Mouse (Mus musculus) inflammation-experienced regulatory T-cells, adult 6 months (primary cell): Measurements from ENCODE around the gene Rab7. TPM values are rescaled to one million over a fixed set of nuclear protein-coding genes. Genes with fewer than 3 reads are reported as not detected.

Experiments
- ATAC-seq: one replicate; pipeline ENCODE4 v1.8.0; 2017
- polyA plus RNA-seq, 3 experiments: library from polyadenylated mRNA; unstranded; fragments of 100-300 nt; shearing (Covaris generic); gene quantifications; one replicate each; pipeline ENCODE4 v1.2.1; 2017

Rab7 gene
- 100 to 1,000 TPM; 271 to 323 (median 302) TPM for polyA plus RNA-seq

DNA sequence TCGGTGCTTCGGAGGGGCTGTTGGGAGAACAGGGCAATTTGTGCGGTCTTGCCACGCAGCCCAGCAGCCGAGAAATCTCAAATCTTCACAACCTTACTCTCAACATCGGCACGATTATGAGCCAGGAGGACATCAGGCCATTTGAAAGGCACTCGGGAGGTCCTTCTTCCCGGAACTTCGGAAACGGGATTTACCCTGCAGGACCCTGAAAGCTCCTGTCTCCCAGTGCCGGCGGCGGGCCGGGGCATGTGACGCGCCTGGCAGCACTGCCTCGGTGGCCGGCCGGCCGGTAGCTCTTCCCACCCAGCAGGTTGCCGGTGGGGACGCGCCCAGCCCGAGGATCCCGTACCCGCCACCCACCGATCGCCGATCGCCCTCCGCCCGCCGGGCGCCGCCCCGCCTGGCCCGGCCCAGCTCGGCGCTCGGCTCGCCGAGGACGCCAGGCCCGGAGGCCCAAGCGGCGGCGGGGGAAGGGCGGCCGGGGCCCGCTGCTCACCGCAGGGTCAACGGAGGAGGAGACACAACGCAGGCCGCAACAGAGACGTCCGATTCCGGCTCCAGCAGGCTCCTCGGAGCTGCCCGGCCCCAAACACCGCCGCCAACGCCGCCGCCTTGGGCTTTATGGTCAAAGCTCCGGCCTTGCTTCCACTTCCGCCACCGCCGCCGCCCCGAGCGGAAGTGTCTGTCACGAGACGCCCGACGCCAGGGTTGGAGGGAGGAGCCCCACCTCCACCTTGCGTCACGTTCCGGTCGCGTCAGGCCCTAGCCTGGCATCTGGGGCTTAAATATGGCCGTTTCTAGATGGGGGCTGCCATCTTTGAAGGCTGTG lies at the start of gene Rab7:
TSS of gene Rab7 (minus strand) at position 694 of the 829 bp plus-strand sequence.
- peak; percentile 96 for ATAC-seq

DNA sequence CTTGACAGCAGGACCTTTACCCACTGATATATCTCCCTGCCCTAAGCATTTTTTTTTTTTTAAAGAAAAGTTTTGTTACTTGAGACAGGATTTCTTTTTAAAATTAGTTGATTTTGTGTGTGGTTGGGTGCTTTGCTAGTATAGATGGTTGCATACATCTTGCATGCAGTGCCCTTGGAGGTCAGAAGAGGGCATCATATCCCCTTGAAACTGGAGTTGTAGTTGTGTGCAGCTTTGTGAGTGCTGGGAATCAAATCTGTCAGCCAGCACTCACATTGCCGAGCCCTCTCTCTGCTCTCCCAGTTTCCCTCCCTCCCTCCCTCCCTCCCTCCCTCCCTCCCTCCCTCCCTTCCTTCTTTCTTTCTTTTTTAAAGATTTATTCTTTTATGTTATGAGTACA lies 43.9 kb upstream of the Rab7 start:
- ATAC-seq, result no peak

DNA sequence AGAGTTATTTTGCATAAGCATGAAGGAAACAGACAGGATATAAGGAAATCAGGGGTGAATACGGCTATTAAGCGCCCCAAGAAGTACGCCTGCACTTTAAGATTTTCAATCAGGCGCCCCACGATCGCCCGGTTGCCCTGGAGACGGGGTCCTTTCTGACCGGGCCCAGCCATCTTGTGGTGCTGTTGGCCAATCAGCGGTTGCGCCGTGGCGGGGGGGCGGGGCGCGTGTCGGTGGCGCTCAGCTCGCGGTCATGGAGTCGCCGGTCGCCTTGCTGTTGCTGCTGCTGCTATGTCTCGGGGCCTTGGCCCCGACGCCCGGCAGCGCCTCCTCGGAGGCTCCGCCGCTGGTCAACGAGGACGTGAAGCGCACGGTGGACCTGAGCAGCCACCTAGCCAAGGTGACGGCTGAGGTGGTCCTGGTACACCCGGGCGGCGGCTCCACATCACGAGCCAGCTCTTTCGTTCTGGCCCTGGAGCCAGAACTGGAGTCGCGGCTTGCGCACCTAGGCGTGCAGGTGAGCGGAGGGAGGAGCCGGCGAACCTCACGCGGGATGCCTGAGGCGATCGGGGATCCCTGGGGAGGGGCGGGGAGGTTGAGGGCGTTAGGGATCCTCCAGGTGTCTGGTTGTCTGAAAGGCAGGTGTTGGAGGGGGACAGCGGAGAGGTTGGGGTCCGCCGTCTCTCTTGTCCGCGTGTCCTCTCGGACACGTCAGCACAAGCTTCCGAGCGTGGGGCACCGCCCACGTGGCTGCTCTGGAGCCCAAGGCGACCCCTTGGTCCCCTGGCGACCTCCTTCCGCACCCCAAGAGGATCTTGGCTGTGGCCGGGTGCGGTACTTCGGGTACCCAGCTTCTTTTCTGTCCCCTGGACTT lies 39.4 kb upstream of the Rab7 start, which contains the start of gene Rpn1:
TSS of gene Rpn1 (plus strand) at position 205 of the 874 bp plus-strand sequence.
- ATAC-seq, result peak; percentile 97

DNA sequence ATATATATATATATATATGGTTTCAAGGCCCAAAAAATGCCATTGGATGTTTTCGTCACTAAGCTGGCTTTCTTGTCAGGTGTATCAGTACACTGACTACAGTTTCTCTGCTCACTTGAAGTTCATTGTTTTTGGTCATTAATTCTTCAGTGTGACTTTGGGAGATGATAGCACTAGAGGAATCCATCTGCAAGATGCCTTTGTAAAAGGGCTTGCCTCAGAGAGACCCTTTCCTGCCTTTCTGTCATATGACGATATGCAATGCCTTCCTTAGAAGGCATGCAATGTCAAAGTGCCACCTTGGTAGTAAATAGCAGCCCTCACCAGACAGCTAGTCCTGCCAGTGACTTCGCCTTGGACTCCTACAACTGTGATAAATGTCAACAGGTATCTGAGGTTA lies 38.6 kb upstream of the Rab7 start:
- ATAC-seq, result peak; percentile 3

DNA sequence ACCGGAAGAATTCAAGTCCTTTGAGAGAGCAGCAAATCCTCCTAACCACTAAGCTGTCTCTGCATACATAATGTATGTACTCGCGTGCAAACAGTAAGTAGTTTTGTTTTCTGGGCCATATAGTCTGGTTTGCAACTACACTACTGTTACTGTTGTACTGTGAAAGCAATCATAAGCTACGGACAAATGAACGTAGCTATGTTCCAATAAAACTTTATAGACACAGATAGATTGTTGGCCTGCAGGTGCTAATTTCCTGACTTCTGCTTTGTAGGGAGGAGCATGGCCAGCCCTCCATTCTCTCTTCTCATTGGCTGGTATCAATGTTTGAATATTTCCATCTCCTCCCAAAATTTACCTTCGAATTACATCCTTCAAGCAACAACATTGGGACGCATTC lies 38.0 kb upstream of the Rab7 start:
- no peak for ATAC-seq

DNA sequence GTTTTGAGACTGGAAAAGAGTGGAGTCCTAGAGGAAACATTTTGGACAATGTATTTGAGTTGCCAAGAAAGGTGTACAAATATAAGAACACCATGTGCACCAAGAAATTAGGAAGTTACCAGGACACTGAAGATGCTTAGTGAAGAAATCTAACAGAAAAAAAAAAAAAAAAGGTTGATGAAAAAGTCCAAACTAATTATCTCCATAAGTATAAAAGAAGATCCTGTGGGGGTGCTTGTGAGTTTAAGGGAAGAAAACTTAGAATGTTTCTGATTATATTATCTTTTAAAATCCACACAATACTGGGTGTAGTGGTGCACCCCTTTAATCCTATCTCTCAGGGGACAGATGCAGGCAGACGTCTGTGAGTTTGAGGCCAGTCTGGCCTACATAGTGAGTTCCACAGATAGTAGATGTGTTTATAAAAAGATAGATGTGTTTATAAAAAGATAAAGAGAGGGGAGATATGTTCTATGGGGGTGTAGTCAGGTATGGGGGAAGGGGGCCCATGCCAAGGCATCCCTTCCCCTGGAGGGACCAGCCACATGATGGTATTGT lies 31.0 kb upstream of the Rab7 start:
- ATAC-seq, result no peak

DNA sequence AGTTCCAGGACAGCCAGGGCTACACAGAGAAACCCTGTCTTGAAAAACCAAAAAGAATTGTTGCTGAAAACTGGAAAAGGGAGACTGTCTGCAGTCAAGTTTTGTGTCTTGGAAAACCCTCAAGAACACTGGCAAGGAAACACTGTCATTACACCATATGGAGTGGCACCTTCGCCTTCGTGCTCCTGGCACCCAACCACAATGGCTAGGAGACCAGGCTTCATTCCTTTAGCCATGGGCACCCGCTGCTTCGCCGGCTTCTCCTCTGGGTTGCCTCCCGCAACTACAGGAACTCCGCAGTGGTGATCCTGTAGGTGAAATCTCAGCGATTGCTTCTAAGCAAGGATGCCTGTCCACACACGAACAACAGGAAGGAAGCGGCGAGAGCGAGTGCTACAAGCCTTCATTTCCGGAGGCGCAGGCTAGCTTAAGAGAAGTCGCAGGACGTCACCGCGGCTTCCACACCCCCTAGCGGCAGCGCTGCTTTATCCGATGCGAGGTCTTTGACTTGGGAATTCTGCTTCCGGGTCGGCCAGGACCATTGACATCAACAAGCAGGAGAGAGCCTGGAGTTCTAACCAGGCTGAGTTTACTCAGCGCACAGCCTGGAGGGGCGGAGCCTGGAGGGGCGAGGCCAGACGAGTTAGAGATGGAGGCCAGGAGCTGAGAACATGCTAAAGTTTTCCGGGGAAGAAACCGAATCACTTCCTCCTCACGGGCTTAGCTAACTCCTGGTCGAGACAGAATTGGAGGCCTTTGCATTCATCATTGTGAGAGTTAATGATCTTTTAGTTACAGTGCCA lies 29.9 kb upstream of the Rab7 start:
- ATAC-seq, result peak; percentile 97

DNA sequence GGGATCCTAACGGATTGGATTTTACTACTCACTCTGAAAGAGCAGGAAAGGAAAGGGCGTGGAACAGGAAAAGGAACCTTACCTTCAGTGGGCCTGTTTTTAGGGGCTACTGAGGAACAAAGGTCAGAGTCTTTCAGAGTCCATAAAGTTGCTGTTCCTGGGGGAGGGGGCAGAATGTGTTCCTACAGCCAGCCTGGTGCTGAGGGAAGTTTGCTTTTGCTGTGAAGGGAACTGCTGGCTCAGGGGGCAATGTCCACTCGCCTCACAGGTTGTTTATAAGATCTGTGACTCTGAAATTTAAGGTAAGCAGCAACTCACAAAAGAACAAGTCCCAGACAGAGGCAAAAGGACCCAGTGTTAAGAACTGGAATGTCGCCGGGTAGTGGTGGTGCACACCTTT lies 26.1 kb upstream of the Rab7 start:
- ATAC-seq, result no peak

DNA sequence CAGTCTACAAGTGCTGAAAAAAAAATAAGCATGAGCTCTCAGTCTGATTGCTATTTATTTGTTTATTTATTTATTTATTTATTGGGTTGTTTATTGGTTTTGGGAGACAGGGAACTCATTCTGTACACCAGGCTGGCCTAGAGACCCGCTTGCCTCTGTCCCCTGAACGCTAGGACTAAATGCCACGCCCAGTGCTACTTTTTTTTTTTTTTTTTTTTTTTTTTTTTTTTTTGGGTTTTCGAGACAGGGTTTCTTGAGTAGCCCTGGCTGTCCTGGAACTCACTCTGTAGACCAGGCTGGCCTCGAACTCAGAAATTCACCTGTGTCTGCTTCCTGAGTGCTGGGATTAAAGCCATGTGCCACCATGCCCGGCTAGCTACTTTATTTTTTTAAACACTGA lies 25.4 kb upstream of the Rab7 start:
- no peak for ATAC-seq

DNA sequence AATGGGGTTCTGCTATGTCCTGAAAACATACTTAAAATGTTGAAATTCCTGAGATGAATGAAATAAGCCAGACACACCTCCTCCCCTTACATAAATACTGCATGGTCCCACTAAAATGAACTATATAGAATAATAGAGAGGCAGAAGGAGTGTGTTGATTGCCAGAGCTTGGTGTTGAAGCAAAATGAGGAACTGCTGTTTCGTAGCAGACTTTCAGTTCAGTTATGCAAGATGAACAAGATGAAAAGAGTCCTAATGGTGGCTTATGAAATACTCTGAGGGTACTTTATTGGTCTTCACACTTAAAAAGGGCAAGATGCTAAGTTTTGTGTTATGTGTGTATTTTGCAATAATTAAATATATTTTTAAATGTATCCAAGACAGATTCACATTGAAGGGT lies 23.7 kb upstream of the Rab7 start:
- no peak for ATAC-seq

DNA sequence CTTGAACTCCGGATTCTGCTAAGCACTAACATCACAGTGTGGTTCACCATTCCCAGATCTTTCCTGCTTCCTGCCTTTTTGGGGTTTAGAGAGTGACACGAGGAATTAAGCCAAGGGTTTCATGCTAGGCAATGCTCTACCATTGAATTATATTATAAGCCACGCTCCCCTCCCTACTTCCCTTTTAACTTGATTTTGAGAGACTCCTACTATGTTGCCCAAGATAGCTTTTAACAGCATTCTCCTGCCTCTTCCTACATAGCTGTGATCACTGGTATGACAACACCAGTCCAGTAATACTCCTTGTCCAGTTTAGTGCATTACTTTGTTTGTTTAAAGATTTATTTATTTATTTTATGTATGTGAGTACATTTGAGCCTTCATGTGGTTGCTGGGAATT lies 22.7 kb upstream of the Rab7 start:
- no peak for ATAC-seq

DNA sequence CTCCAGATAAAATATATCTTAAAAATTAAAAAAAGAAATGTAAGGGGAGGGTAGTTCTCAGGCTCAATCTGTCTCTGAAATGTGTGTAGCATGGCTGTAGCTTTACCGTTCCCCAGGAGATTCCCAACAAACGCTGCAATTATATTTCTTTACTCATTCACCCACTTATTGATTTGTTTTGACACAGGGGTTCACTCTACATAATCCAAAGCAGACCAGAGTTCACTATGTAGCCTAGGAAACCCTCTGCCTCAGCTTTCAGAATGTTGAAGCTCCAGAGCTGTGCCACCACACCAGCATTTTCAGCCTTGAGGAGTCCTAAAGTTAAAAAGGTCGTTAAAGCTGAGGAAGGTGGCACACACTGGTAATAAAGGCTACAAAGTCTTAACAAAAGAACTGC lies 20.9 kb upstream of the Rab7 start:
- no peak for ATAC-seq

DNA sequence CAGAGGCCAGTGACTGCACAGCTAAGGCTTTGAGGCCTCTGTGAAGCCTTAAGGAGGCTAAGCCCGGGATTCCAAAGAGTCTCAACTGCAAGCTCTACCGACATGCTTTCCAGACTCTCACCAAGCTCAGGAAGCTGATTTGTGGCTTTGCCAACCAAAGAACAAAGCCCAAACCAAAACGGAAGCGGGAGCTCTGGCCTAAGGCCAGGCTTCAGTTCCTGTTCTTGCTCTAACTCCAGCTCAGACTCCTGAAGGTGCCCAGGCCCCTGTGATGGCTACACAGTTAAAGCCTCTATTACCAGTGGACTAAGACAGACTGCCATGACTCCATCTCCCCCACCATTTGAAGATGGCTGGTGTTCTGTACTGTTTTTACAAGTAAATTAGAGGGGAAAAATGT lies 20.0 kb upstream of the Rab7 start:
- no peak for ATAC-seq

DNA sequence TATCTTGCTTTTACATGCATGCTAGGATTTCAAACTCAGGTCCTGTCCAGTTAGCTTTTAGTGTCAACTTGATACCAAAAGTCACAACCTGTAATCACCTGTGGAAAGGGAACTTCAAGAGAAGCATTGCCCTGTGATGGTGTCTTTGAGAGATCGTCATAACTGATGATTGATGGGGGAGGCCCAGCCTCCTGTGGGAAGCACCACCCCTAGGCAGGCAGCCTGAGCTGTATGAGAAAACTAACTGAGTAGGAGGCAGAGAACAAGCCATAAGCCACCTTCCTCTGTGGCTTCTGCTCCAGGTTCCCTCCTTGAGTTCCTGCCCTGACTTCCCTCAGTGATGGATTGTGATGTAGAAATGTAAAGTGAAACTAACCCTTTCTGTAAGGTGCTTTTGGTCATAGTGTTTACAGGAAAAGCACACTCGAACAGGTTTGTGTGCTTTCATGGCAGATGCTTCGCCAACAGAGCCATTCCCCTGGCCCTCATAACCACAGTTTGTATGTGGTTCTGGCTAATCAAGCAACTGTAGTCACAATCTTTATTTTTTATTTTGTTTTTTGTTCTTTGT lies 19.1 kb upstream of the Rab7 start:
- peak; percentile 69 for ATAC-seq

DNA sequence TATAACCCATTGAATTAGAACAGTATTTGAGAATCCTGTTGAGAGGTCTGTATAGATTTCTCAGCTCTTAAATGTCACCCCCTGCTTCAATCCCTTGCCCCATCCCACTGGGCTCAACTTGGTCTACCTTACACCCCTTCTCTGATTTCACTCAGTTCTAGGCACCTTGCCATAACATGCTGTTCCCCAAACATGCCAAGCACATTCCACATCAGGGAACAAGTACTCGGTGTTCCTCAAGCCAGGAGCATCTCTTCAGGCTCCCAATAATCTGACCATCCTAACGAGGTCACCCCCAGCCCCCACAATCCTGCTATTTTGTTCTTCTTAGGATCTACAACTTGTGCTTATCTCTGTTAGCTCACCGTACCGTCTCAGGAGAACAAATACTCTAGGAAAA lies 17.3 kb upstream of the Rab7 start:
- ATAC-seq, result no peak

DNA sequence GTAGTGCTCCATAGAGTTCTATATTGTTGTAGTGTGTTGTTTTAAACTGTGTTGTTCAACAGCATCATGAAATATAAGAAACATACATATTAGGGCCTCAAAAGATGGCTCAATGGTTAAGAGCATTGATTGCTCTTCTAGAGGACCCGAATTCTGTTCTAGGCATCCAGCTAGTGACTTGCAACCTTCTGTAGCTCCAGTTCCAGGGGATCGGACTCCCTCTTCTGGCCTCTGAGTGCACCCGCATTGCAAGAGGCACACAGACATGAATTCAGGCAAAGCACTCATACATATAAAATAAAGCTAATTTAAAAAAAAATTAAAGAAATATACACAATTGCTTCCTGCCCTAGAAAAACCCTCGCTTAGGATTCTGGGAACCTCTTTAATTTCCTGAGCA lies 16.3 kb upstream of the Rab7 start:
- ATAC-seq, result no peak

DNA sequence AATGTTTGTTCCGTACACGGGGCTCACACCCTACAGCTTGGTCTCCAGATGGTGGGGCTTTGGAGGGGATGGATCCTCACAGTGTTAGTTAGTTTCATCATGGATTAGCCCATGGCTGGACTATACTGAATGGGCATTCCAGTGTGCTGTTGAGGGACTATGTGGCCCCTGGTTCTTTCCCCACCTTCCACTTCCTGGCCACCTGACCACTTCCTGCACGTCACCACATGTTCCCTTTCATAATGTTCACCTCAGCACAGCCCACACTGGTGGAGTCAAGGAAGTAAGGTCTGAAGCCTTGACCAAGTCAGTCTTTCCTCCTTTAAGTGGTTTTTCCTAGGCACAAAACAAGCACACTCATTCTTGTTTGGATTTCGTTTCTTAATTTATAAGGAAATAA lies 15.5 kb upstream of the Rab7 start:
- ATAC-seq, result no peak

DNA sequence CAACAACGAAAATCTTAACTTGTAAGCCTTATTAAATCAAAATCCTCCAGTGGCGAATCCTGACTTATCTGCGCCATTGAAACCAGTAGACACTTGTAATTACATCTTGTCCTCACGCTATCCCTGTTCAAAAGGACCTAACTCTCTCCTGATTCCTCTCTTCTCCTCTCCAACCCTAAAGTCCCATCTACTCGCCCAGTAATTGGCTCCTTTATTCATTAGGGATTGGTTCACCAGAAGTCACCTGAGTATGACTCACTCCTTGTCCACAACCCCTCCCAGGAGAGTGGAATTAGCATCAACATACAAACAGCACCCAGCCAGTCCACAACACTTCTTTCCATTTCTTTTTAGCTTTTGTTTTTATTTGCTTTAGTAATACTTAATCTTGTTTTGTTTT lies 14.8 kb upstream of the Rab7 start:
- no peak for ATAC-seq

DNA sequence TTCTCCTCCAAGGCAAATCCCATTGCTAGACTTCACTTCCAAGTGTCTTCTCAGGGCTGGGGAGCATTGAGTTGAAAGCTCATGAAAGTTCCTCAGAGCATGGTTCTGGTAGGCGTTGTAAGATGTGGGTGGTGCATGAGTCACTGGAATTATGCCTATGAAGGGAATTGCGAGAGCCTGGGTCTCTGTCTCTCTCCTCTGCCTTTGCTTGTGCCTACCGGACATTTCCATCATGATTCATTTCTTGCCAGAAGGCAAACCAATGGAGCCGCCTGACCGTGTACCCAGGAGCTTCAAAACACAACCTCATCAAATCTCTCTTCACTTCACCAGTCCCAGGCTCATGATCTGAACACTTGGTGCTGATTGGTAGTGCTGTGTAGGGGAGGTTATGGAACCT lies 11.8 kb upstream of the Rab7 start:
- ATAC-seq, result no peak

DNA sequence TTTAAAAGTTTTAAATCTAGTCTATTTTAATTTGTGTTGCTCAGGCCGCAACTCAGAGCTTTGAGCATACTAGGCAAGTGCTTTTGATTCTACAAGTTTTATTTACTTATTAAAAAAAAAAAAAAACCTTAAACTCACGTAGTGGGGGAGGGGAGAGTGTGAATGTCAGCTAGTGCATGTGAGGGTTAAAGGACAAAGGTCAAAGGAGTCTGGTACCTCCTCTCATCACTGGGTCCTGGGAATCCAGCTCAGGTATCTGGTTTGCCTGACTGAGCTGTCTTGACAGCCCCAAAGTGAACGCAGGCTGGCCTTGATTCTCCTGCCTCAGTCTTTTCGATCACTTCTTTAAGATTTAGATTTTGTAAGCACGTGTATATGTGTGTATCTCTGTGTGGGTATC lies 10.6 kb upstream of the Rab7 start:
- ATAC-seq, result no peak

DNA sequence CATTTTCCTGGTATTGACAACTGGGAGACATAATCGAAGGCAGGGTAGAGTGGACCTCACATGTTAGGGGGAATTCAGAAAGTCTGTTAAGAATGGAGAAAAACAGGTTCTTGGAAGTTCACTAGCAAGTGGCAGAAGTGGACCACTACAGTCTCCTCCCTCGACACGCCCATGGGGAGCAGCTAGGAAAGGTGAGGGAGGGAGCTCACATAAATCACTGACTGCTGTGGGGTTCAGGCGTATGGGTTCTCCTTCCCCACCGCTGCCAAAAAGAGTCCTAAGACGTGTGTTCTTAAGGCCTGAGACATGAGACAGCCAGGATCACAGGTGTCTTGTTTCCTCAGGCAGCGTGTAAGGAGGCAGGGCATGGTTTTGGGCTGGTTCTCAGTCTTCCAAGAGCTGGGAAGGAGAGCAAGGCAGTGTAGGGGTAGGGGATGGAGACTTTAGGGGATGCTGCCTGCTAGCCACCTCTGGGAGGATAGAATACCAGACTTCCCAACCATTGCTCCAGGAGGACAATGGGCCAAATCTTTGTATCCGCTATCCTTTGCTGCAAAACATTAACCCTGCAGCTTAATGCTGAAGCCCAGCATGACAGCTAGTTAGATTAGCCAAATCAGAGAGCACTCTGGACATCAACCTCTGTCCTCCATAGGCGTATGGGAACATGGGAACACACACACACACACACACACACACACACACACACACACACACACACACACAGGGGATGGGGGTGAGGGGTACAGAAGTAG lies 9.2 kb upstream of the Rab7 start:
- no peak for ATAC-seq
